Mouse (Mus musculus) hematopoietic multipotent progenitor cell, adult 10-12 weeks (in vitro differentiated cells): ENCODE measurements around the gene Ppp5c. TPM values are rescaled to one million over a fixed set of nuclear protein-coding genes. Genes with fewer than 3 reads are reported as not detected.

Experiments used
- polyA plus RNA-seq: library from polyadenylated mRNA; stranded (reverse); fragments of >175 nt; gene quantifications from 2 replicates; pipeline ENCODE4 v1.2.3, GENCODE M21; 2012; ENCODE audit warnings: low replicate concordance

Ppp5c gene
- 89.0 and 144 TPM in 2 replicates for polyA plus RNA-seq

GRCm38 (mm10) chr7:17027588-17028343 lies at the start of gene Ppp5c:
TSS of gene Ppp5c (minus strand) at chr7:17027924.

GRCm38 (mm10) chr7:17073904-17074615 lies 46.3 kb upstream of the Ppp5c start, which contains the start of gene Psg16:
TSS of gene Psg16 (plus strand) at chr7:17074040.

GRCm38 (mm10) chr7:17062389-17062788 lies 34.7 kb upstream of the Ppp5c start, which contains the start of gene Hif3a:
TSS of gene Hif3a (minus strand) at chr7:17062427.

GRCm38 (mm10) chr7:16992451-16992807 lies 35.3 kb downstream of the Ppp5c start, which contains the start of gene Ccdc8:
TSS of gene Ccdc8 (plus strand) at chr7:16992708.

GRCm38 (mm10) chr7:16982859-16983568 lies 44.7 kb downstream of the Ppp5c start, which contains the start of gene Gm42372:
TSS of gene Gm42372 (plus strand) at chr7:16983086.

GRCm38 (mm10) chr7:16959539-16960187 lies 68.1 kb downstream of the Ppp5c start, which contains the start of gene Pnmal1:
TSS of gene Pnmal1 (plus strand) at chr7:16959679.

Other genes starting within 250 kb of the Ppp5c start
- 36.7 and 59.7 TPM in 2 replicates for gene Slc1a5, start 246.6 kb downstream of the Ppp5c start, polyA plus RNA-seq
- 82.0 and 125 TPM in 2 replicates for gene Strn4, start 212.0 kb downstream of the Ppp5c start, polyA plus RNA-seq
- 34.0 and 48.4 TPM in 2 replicates for gene Fkrp, start 211.2 kb downstream of the Ppp5c start, polyA plus RNA-seq
- 180 and 196 TPM in 2 replicates for gene Prkd2, start 185.0 kb downstream of the Ppp5c start, polyA plus RNA-seq
- 1.0 and 2.8 TPM in 2 replicates for gene Dact3, start 152.6 kb downstream of the Ppp5c start, polyA plus RNA-seq
- not detected in 2 replicates for gene Gng8, start 136.1 kb downstream of the Ppp5c start, polyA plus RNA-seq
- gene Ptgir, start 121.4 kb downstream of the Ppp5c start, polyA plus RNA-seq: 4.6 and 8.1 TPM in 2 replicates
- 519 and 714 TPM in 2 replicates for gene Calm3, start 103.8 kb downstream of the Ppp5c start, polyA plus RNA-seq
- 0.10 and 0.17 TPM in 2 replicates for gene Pnmal2, start 83.2 kb downstream of the Ppp5c start, polyA plus RNA-seq
- not detected in 2 replicates for gene Pnmal1, start 68.2 kb downstream of the Ppp5c start, polyA plus RNA-seq
- 1.1 and 1.4 TPM in 2 replicates for gene Gm42372, start 44.8 kb downstream of the Ppp5c start, polyA plus RNA-seq
- 0.54 and 0.73 TPM in 2 replicates for gene Ccdc8, start 35.2 kb downstream of the Ppp5c start, polyA plus RNA-seq
- 0.46 and 0.98 TPM in 2 replicates for gene Hif3a, start 34.5 kb upstream of the Ppp5c start, polyA plus RNA-seq
- gene Psg16, start 46.1 kb upstream of the Ppp5c start, polyA plus RNA-seq: not detected in 2 replicates
- not detected in 2 replicates for gene Ceacam3, start 122.4 kb upstream of the Ppp5c start, polyA plus RNA-seq
- gene Psg29, start 175.6 kb upstream of the Ppp5c start, polyA plus RNA-seq: not detected in 2 replicates